Mouse (Mus musculus) heart, postnatal 0 days (tissue): ENCODE measurements around the gene Ubac1. TPM values are rescaled to one million over a fixed set of nuclear protein-coding genes. Genes with fewer than 3 reads are reported as not detected.

Experiments used
- ATAC-seq: fragments of 200-750 bp; cut with Nextera tagmentation; 2 replicates; pipeline ENCODE4 v1.8.0; 2017; ENCODE audit warnings: low read depth, moderate number of reproducible peaks, moderate library complexity; ENCODE audit not compliant: insufficient read depth
- DNase-seq: peaks from one replicate; pipeline ENCODE4 v3.0.0-alpha.2; 2016; ENCODE audit warnings: low spot score
- H3K27ac ChIP-seq: fragments of 300-500 bp; sonication (generic); 2 replicates; pipeline ENCODE4 v1.5.1; 2014; ENCODE audit warnings: low read depth, mild to moderate bottlenecking
- H3K27me3 ChIP-seq: fragments of 300-500 bp; sonication (generic); 2 replicates; pipeline ENCODE4 v1.6.1; 2014; ENCODE audit warnings: low read length, mixed read lengths; ENCODE audit not compliant: control insufficient read depth, insufficient read depth
- H3K36me3 ChIP-seq: fragments of 300-500 bp; sonication (generic); replicated peaks from 2 replicates; pipeline ENCODE4 v1.6.1; 2014; ENCODE audit warnings: low read length, mixed read lengths; ENCODE audit not compliant: control insufficient read depth, insufficient read depth
- H3K4me1 ChIP-seq: fragments of 300-500 bp; sonication (generic); 2 replicates; pipeline ENCODE4 v1.6.1; 2014; ENCODE audit warnings: antibody characterized with exemption; ENCODE audit not compliant: control insufficient read depth, insufficient read depth
- H3K4me2 ChIP-seq: fragments of 300-500 bp; sonication (generic); 2 replicates; pipeline ENCODE4 v1.6.1; 2014; ENCODE audit warnings: low read depth, mild to moderate bottlenecking, low read length, moderate library complexity
- H3K4me3 ChIP-seq: fragments of 300-500 bp; sonication (generic); 2 replicates; pipeline ENCODE4 v1.5.1; 2014; ENCODE audit warnings: low read depth, low read length
- H3K9ac ChIP-seq: fragments of 300-500 bp; sonication (generic); replicated peaks from 2 replicates; pipeline ENCODE4 v1.6.1; 2014; ENCODE audit warnings: low read depth, low read length, mixed read lengths
- H3K9me3 ChIP-seq: fragments of 300-500 bp; sonication (generic); replicated peaks from 2 replicates; pipeline ENCODE4 v1.6.1; 2016; ENCODE audit warnings: low read length; ENCODE audit not compliant: control insufficient read depth
- CTCF ChIP-seq: IDR thresholded peaks from 2 replicates; pipeline ENCODE4 v1.5.1; 2016; ENCODE audit warnings: antibody characterized with exemption, control low read depth, low read depth
- EP300 ChIP-seq: IDR thresholded peaks from 2 replicates; pipeline ENCODE4 v1.6.1; 2016; ENCODE audit warnings: antibody characterized with exemption, low read depth
- WGBS: fragments of 180-500 bp; shearing (Covaris S2); extraction: QIAGEN DNeasy Blood & Tissue Kit; methylation state at CpG from one replicate; pipeline ENCODE4 v1.1.7; 2014; 5-methylcytosine and 5-hydroxymethylcytosine counted together
- polyA plus RNA-seq: library from polyadenylated mRNA; unstranded; fragments of >200 nt; fragmentation: Nextera tagmentation; extraction: Ambion mirVana; gene quantifications from 2 replicates; pipeline ENCODE4 v1.2.1, GENCODE M21; 2015
- total RNA-seq: library from RNA; depleted of rRNA; stranded (reverse); fragments of >200 nt; gene quantifications from 2 replicates; pipeline ENCODE4 v1.2.3, GENCODE M21; 2014; ENCODE audit warnings: low replicate concordance

The Ubac1 gene
- total and polyA plus RNA-seq, 2 experiments from 2014 or later: 99.4 to 119 TPM

- DNase-seq (no peak), ATAC-seq (no peak)
- H3K9ac ChIP-seq: no peak overlapping the region
- TF ChIP-seq EP300: no peak
- 82% methylated on average over 1 of the region's 1 CpGs for WGBS
- H3K4me3 ChIP-seq: no peak overlapping the region
- peaks cover 5% of the 10 kb centered on the region for H3K4me1 ChIP-seq
- no peaks in the 10 kb centered on the region for H3K36me3 ChIP-seq
- no peaks in the 10 kb centered on the region for H3K9me3 ChIP-seq
- H3K4me2 ChIP-seq: no peak overlapping the region
- H3K27me3 ChIP-seq: no peaks in the 10 kb centered on the region
- no peak overlapping the region for H3K27ac ChIP-seq
Measured at GRCm38 (mm10) chr2:25989651-25990050, 31.9 kb downstream of the Ubac1 start.

GRCm38 (mm10) chr2:25987817-25988216 is 33.7 kb downstream of the Ubac1 start:
- no peak for TF ChIP-seq CTCF
- TF ChIP-seq EP300: no peak
- no peak overlapping the region for H3K27ac ChIP-seq
- H3K4me1 ChIP-seq: peaks cover 8% of the 10 kb centered on the region
- H3K4me2 ChIP-seq: no peak overlapping the region
- WGBS: 46% methylated on average over 6 of the region's 6 CpGs
- H3K9ac ChIP-seq: no peak overlapping the region
- DNase-seq (no peak), ATAC-seq (no peak)
- H3K27me3 ChIP-seq: no peaks in the 10 kb centered on the region
- no peaks in the 10 kb centered on the region for H3K9me3 ChIP-seq
- no peak overlapping the region for H3K4me3 ChIP-seq
- no peaks in the 10 kb centered on the region for H3K36me3 ChIP-seq

GRCm38 (mm10) chr2:25986601-25987000 is 34.9 kb downstream of the Ubac1 start:
- H3K27me3 ChIP-seq: no peaks in the 10 kb centered on the region
- no peak for TF ChIP-seq EP300
- no peak for TF ChIP-seq CTCF
- peaks cover 15% of the 10 kb centered on the region for H3K4me1 ChIP-seq
- DNase-seq: no peak
- 54% methylated on average over 5 of the region's 5 CpGs for WGBS
- no peak for ATAC-seq
- H3K9me3 ChIP-seq: no peaks in the 10 kb centered on the region
- H3K9ac ChIP-seq: no peak overlapping the region
- H3K36me3 ChIP-seq: no peaks in the 10 kb centered on the region
- no peak overlapping the region for H3K4me3 ChIP-seq
- no peak overlapping the region for H3K4me2 ChIP-seq
- no peak overlapping the region for H3K27ac ChIP-seq

- ATAC-seq: peak; percentile 98
- TF ChIP-seq EP300: no peak
- TF ChIP-seq CTCF: no peak
- no peaks in the 10 kb centered on the region for H3K36me3 ChIP-seq
- H3K9me3 ChIP-seq: no peaks in the 10 kb centered on the region
- DNase-seq: peak; percentile 100
- H3K4me2 ChIP-seq: peak within 1 kb of the TSS; percentile 94
- peak within 1 kb of the TSS; percentile 90 for H3K9ac ChIP-seq
- peak within 1 kb of the TSS; percentile 93 for H3K4me3 ChIP-seq
- H3K27me3 ChIP-seq: no peaks in the 10 kb centered on the region
- H3K4me1 ChIP-seq: peaks cover 22% of the 10 kb centered on the region
- WGBS: under 1% methylated on average over 38 of the region's 64 CpGs
- peak within 1 kb of the TSS; percentile 83 for H3K27ac ChIP-seq
Measured at GRCm38 (mm10) chr2:25983159-25983907, 38.2 kb downstream of the Ubac1 start, which contains the start of gene Camsap1. TSS of gene Camsap1 (minus strand) at chr2:25983282.

GRCm38 (mm10) chr2:25982426-25983091 is 39.0 kb downstream of the Ubac1 start:
- H3K27me3 ChIP-seq: no peaks in the 10 kb centered on the region
- no peaks in the 10 kb centered on the region for H3K36me3 ChIP-seq
- H3K4me1 ChIP-seq: peaks cover 24% of the 10 kb centered on the region; the same call in 1 of the 2 replicates
- WGBS: under 1% methylated on average over 56 of the region's 76 CpGs
- TF ChIP-seq EP300 (no peak), CTCF (no peak)
- H3K9me3 ChIP-seq: no peaks in the 10 kb centered on the region
- H3K27ac ChIP-seq: peak overlapping the region; percentile 83
- ATAC-seq (peak; percentile 4), DNase-seq (no peak)
- peak overlapping the region; percentile 93 for H3K4me3 ChIP-seq
- peak overlapping the region; percentile 90 for H3K9ac ChIP-seq
- H3K4me2 ChIP-seq: peak overlapping the region; percentile 94
